Mouse (Mus musculus): Measurements from ENCODE around the gene Pak1. TPM values are rescaled to one million over a fixed set of nuclear protein-coding genes. Genes with fewer than 3 reads are reported as not detected.

The Pak1 gene
- polyA plus RNA-seq, 1 experiment from 2014 or later, result 17.9 TPM

- Histone ChIP-seq H3K4me1 (ENCODE audit: insufficient read depth, low read length) (no peaks in the 10 kb centered on the region), H3K9ac (replicated peaks; ENCODE audit: low read length) (no peak overlapping the region), H3K36me3 (ENCODE audit: insufficient read depth, low read length) (no peaks in the 10 kb centered on the region), H3K9me3 (ENCODE audit: low read length) (no peaks in the 10 kb centered on the region), H3K4me3 (ENCODE audit: low read length) (no peak overlapping the region), H3K4me2 (replicated peaks; ENCODE audit: low read depth, low read length) (no peak overlapping the region), H3K27me3 (ENCODE audit: insufficient read depth, low read length) (no peaks in the 10 kb centered on the region), H3K27ac (ENCODE audit: low read length) (no peak overlapping the region)
- WGBS, result 62% methylated on average over 2 of the region's 2 CpGs
- ATAC-seq (ENCODE audit: low FRiP score, low TSS enrichment), result no peak
Observed at GRCm38 (mm10) chr7:97804245-97805066, 16.1 kb downstream of the Pak1 start.

- WGBS, result 61% methylated on average over 3 of the region's 3 CpGs
- no peak for ATAC-seq (ENCODE audit: low FRiP score, low TSS enrichment)
Observed at GRCm38 (mm10) chr7:97805067-97805365, 16.7 kb downstream of the Pak1 start.

GRCm38 (mm10) chr7:97809307-97809706, 21.0 kb downstream of the Pak1 start:
- WGBS, result 81% methylated on average over 5 of the region's 5 CpGs

More at GRCm38 (mm10) chr7:97805067-97805365, 16.7 kb downstream of the Pak1 start:
- H3K27me3 ChIP-seq (ENCODE audit: insufficient read depth, low read length), result no peaks in the 10 kb centered on the region
- H3K4me2 ChIP-seq (replicated peaks; ENCODE audit: low read depth, low read length), result no peak overlapping the region
- no peaks in the 10 kb centered on the region for H3K9me3 ChIP-seq (ENCODE audit: low read length)
- H3K36me3 ChIP-seq (ENCODE audit: insufficient read depth, low read length), result no peaks in the 10 kb centered on the region
- H3K27ac ChIP-seq (ENCODE audit: low read length), result no peak overlapping the region
- no peak overlapping the region for H3K4me3 ChIP-seq (ENCODE audit: low read length)
- no peak overlapping the region for H3K9ac ChIP-seq (replicated peaks; ENCODE audit: low read length)
- no peaks in the 10 kb centered on the region for H3K4me1 ChIP-seq (ENCODE audit: insufficient read depth, low read length)

GRCm38 (mm10) chr7:97821875-97822274, 33.5 kb downstream of the Pak1 start:
- no peak for ATAC-seq (ENCODE audit: low FRiP score, low TSS enrichment)
- whole genome bisulfite sequencing, result 88% methylated on average over 2 of the region's 2 CpGs
- H3K36me3 ChIP-seq (ENCODE audit: insufficient read depth, low read length), result no peaks in the 10 kb centered on the region
- no peaks in the 10 kb centered on the region for H3K27me3 ChIP-seq (ENCODE audit: insufficient read depth, low read length)
- H3K4me3 ChIP-seq (ENCODE audit: low read length), result no peak overlapping the region
- H3K4me1 ChIP-seq (ENCODE audit: insufficient read depth, low read length), result no peaks in the 10 kb centered on the region
- no peak overlapping the region for H3K4me2 ChIP-seq (replicated peaks; ENCODE audit: low read depth, low read length)
- H3K9ac ChIP-seq (replicated peaks; ENCODE audit: low read length), result no peak overlapping the region
- no peak overlapping the region for H3K27ac ChIP-seq (ENCODE audit: low read length)
- H3K9me3 ChIP-seq (ENCODE audit: low read length), result no peaks in the 10 kb centered on the region

More at GRCm38 (mm10) chr7:97809307-97809706, 21.0 kb downstream of the Pak1 start:
- no peak overlapping the region for H3K27ac ChIP-seq (ENCODE audit: low read length)
- H3K4me2 ChIP-seq (replicated peaks; ENCODE audit: low read depth, low read length), result no peak overlapping the region
- no peak overlapping the region for H3K4me3 ChIP-seq (ENCODE audit: low read length)
- no peaks in the 10 kb centered on the region for H3K36me3 ChIP-seq (ENCODE audit: insufficient read depth, low read length)
- ATAC-seq (ENCODE audit: low FRiP score, low TSS enrichment), result no peak
- H3K9ac ChIP-seq (replicated peaks; ENCODE audit: low read length), result no peak overlapping the region
- no peaks in the 10 kb centered on the region for H3K4me1 ChIP-seq (ENCODE audit: insufficient read depth, low read length)
- no peaks in the 10 kb centered on the region for H3K9me3 ChIP-seq (ENCODE audit: low read length)
- no peaks in the 10 kb centered on the region for H3K27me3 ChIP-seq (ENCODE audit: insufficient read depth, low read length)

- no peak overlapping the region for H3K4me2 ChIP-seq (replicated peaks; ENCODE audit: low read depth, low read length)
- H3K9me3 ChIP-seq (ENCODE audit: low read length), result no peaks in the 10 kb centered on the region
- no peak overlapping the region for H3K9ac ChIP-seq (replicated peaks; ENCODE audit: low read length)
- 0 out of 2 replicates have a peak, but pooled peaks cover 4% of the 10 kb centered on the region for H3K4me1 ChIP-seq (ENCODE audit: insufficient read depth, low read length)
- no peak for ATAC-seq (ENCODE audit: low FRiP score, low TSS enrichment)
- H3K27ac ChIP-seq (ENCODE audit: low read length), result no peak overlapping the region
- H3K27me3 ChIP-seq (ENCODE audit: insufficient read depth, low read length), result no peaks in the 10 kb centered on the region
- H3K4me3 ChIP-seq (ENCODE audit: low read length), result no peak overlapping the region
- 78% methylated on average over 2 of the region's 2 CpGs for WGBS
- no peaks in the 10 kb centered on the region for H3K36me3 ChIP-seq (ENCODE audit: insufficient read depth, low read length)
Observed at GRCm38 (mm10) chr7:97829091-97829490, 40.8 kb downstream of the Pak1 start.

GRCm38 (mm10) chr7:97830739-97831138, 42.4 kb downstream of the Pak1 start:
- ATAC-seq (ENCODE audit: low FRiP score, low TSS enrichment), result no peak
- Histone ChIP-seq H3K4me1 (ENCODE audit: insufficient read depth, low read length) (0 out of 2 replicates have a peak, but pooled peaks cover 4% of the 10 kb centered on the region), H3K9ac (replicated peaks; ENCODE audit: low read length) (no peak overlapping the region), H3K9me3 (ENCODE audit: low read length) (no peaks in the 10 kb centered on the region), H3K27me3 (ENCODE audit: insufficient read depth, low read length) (no peaks in the 10 kb centered on the region), H3K36me3 (ENCODE audit: insufficient read depth, low read length) (no peaks in the 10 kb centered on the region), H3K4me3 (ENCODE audit: low read length) (no peak overlapping the region), H3K4me2 (replicated peaks; ENCODE audit: low read depth, low read length) (no peak overlapping the region), H3K27ac (ENCODE audit: low read length) (no peak overlapping the region)
- WGBS, result 48% methylated on average over 3 of the region's 3 CpGs

- Histone ChIP-seq H3K27ac (ENCODE audit: low read length) (no peak overlapping the region), H3K27me3 (ENCODE audit: insufficient read depth, low read length) (no peaks in the 10 kb centered on the region), H3K36me3 (ENCODE audit: insufficient read depth, low read length) (no peaks in the 10 kb centered on the region), H3K4me3 (ENCODE audit: low read length) (no peak overlapping the region), H3K4me2 (replicated peaks; ENCODE audit: low read depth, low read length) (no peak overlapping the region), H3K9ac (replicated peaks; ENCODE audit: low read length) (no peak overlapping the region), H3K9me3 (ENCODE audit: low read length) (no peaks in the 10 kb centered on the region), H3K4me1 (ENCODE audit: insufficient read depth, low read length) (0 out of 2 replicates have a peak, but pooled peaks cover 4% of the 10 kb centered on the region)
- ATAC-seq (ENCODE audit: low FRiP score, low TSS enrichment), result no peak
- WGBS, result 70% methylated on average over 2 of the region's 2 CpGs
Observed at GRCm38 (mm10) chr7:97832987-97833386, 44.6 kb downstream of the Pak1 start.

GRCm38 (mm10) chr7:97838574-97838973, 50.2 kb downstream of the Pak1 start:
- Histone ChIP-seq H3K4me1 (ENCODE audit: insufficient read depth, low read length) (peaks cover 7% of the 10 kb centered on the region), H3K36me3 (ENCODE audit: insufficient read depth, low read length) (no peaks in the 10 kb centered on the region), H3K27ac (ENCODE audit: low read length) (no peak overlapping the region), H3K4me3 (ENCODE audit: low read length) (no peak overlapping the region), H3K4me2 (replicated peaks; ENCODE audit: low read depth, low read length) (no peak overlapping the region), H3K9me3 (ENCODE audit: low read length) (no peaks in the 10 kb centered on the region), H3K9ac (replicated peaks; ENCODE audit: low read length) (no peak overlapping the region), H3K27me3 (ENCODE audit: insufficient read depth, low read length) (no peaks in the 10 kb centered on the region)
- ATAC-seq (ENCODE audit: low FRiP score, low TSS enrichment), result no peak

GRCm38 (mm10) chr7:97841311-97841710, 53.0 kb downstream of the Pak1 start:
- Histone ChIP-seq H3K27ac (ENCODE audit: low read length) (no peak overlapping the region), H3K27me3 (ENCODE audit: insufficient read depth, low read length) (no peaks in the 10 kb centered on the region), H3K9me3 (ENCODE audit: low read length) (no peaks in the 10 kb centered on the region), H3K9ac (replicated peaks; ENCODE audit: low read length) (no peak overlapping the region), H3K36me3 (ENCODE audit: insufficient read depth, low read length) (no peaks in the 10 kb centered on the region), H3K4me1 (ENCODE audit: insufficient read depth, low read length) (peaks cover 7% of the 10 kb centered on the region), H3K4me2 (replicated peaks; ENCODE audit: low read depth, low read length) (no peak overlapping the region), H3K4me3 (ENCODE audit: low read length) (no peak overlapping the region)
- no peak for ATAC-seq (ENCODE audit: low FRiP score, low TSS enrichment)
- 68% methylated on average over 5 of the region's 5 CpGs for WGBS

GRCm38 (mm10) chr7:97842332-97842731, 54.0 kb downstream of the Pak1 start:
- Histone ChIP-seq H3K4me1 (ENCODE audit: insufficient read depth, low read length) (peaks cover 7% of the 10 kb centered on the region), H3K4me2 (replicated peaks; ENCODE audit: low read depth, low read length) (peak overlapping the region; percentile 68), H3K9me3 (ENCODE audit: low read length) (no peaks in the 10 kb centered on the region), H3K4me3 (ENCODE audit: low read length) (peak overlapping the region; percentile 46), H3K9ac (replicated peaks; ENCODE audit: low read length) (no peak overlapping the region), H3K27ac (ENCODE audit: low read length) (no peak overlapping the region), H3K27me3 (ENCODE audit: insufficient read depth, low read length) (no peaks in the 10 kb centered on the region), H3K36me3 (ENCODE audit: insufficient read depth, low read length) (no peaks in the 10 kb centered on the region)
- WGBS, result 66% methylated on average over 2 of the region's 2 CpGs
- no peak for ATAC-seq (ENCODE audit: low FRiP score, low TSS enrichment)

All from kidney, embryonic 16.5 days (tissue).